Mouse (Mus musculus): ENCODE data around the gene Defb15. TPM values are rescaled to one million over a fixed set of nuclear protein-coding genes. Genes with fewer than 3 reads are reported as not detected.
"Not testable (repeated sequence)": the region's sequence is repeated elsewhere in the genome, so short reads cannot be mapped to it uniquely, and the experiment has no call there.

The Defb15 gene
- polyA plus RNA-seq, 1 experiment from 2014 or later: not detected

DNA sequence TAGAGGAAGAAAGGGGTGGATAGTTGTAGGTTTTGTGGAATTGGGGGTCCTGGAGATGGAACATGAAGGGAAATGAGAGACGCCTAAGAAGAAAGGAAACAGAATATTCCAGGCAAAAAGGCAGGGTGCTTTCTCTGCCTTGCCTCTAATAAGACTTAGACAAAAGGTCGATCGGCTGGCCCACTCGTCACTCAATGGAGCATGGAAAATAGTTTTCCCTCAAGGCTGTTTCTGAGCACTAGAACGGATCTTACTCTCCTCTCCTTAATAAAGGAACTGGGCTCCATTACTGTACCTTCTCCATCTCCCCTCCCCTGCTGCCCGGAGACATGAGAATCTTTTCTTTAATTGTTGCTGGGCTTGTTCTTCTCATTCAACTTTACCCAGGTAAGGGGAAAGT is 14.0 kb upstream of the Defb15 start, which contains the start of gene Defb13:
Gene Defb13 (plus strand): TSS at position 301 of the 400 bp plus-strand sequence.
- H3K4me3 ChIP-seq (ENCODE audit: low read depth, low read length): no peak within 1 kb of the TSS
- H3K9me3 ChIP-seq (ENCODE audit: control insufficient read depth, low read length): no peaks in the 10 kb centered on the region
- 82% methylated on average over 6 of the region's 6 CpGs for WGBS
- no peak within 1 kb of the TSS for H3K4me2 ChIP-seq (ENCODE audit: low read depth)
- DNase-seq (ENCODE audit: low spot score) (no peak), ATAC-seq (ENCODE audit: insufficient read depth, low FRiP score, low TSS enrichment) (no peak)
- no peaks in the 10 kb centered on the region for H3K27me3 ChIP-seq (ENCODE audit: control insufficient read depth, insufficient read depth, low read length)
- H3K9ac ChIP-seq (ENCODE audit: low read length): no peak within 1 kb of the TSS
- no peak within 1 kb of the TSS for H3K27ac ChIP-seq (ENCODE audit: low read depth, low read length)
- H3K4me1 ChIP-seq (ENCODE audit: control insufficient read depth, insufficient read depth, low read length): no peaks in the 10 kb centered on the region
- no peaks in the 10 kb centered on the region for H3K36me3 ChIP-seq (ENCODE audit: control insufficient read depth, insufficient read depth, low read length)

DNA sequence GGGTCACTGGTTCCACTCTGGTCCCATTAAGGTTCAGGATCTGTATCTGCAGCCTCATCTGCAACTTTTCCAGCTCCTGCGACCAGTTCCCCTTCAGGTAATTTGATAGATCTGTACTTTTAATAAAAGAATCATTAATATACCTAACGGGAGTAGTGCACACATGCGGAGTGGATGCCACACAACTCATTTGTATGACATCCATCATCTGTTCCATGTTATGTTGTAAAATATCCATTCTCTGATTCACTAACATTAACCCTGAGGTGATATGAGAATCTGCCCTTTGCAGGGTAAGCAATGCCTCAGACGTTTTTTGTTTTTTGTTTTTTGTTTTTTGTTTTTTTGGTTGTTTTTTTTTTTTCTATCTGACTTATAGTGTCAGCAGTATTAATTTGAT is 5.5 kb upstream of the Defb15 start, which contains the start of gene Defb35:
Gene Defb35 (plus strand): TSS at position 301 of the 400 bp plus-strand sequence.
- H3K4me3 ChIP-seq (ENCODE audit: low read depth, low read length); H3K9me3 ChIP-seq (ENCODE audit: control insufficient read depth, low read length); H3K9ac ChIP-seq (ENCODE audit: low read length); H3K36me3 ChIP-seq (ENCODE audit: control insufficient read depth, insufficient read depth, low read length); H3K4me1 ChIP-seq (ENCODE audit: control insufficient read depth, insufficient read depth, low read length); H3K4me2 ChIP-seq (ENCODE audit: low read depth); H3K27me3 ChIP-seq (ENCODE audit: control insufficient read depth, insufficient read depth, low read length); DNase-seq (ENCODE audit: low spot score); ATAC-seq (ENCODE audit: insufficient read depth, low FRiP score, low TSS enrichment); H3K27ac ChIP-seq (ENCODE audit: low read depth, low read length): not testable (repeated sequence)
- WGBS: 84% methylated on average over 4 of the region's 4 CpGs

DNA sequence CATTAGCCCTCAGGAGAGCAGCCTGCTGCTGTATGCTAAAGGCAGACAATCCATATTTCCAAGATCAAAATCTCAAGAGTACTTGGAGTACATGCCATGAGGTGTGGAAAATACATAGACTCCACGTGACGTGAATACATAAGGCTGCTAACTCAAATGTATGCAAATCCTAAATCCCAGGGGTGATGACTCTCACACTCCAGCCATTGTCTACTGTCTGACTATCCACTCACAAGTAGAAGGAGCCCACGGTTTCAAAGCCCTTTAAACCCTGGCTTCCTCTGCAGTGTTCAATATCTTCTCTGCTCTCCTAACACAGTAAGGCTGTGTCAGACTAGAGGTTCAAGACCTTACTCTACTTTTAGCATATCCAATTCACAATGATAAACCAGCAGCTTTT is 1.8 kb downstream of the Defb15 start:
- 87% methylated on average over 3 of the region's 3 CpGs for WGBS
- not testable (repeated sequence) for H3K9ac ChIP-seq (ENCODE audit: low read length); H3K27me3 ChIP-seq (ENCODE audit: control insufficient read depth, insufficient read depth, low read length); H3K4me3 ChIP-seq (ENCODE audit: low read depth, low read length); H3K9me3 ChIP-seq (ENCODE audit: control insufficient read depth, low read length); H3K4me1 ChIP-seq (ENCODE audit: control insufficient read depth, insufficient read depth, low read length); H3K36me3 ChIP-seq (ENCODE audit: control insufficient read depth, insufficient read depth, low read length); H3K27ac ChIP-seq (ENCODE audit: low read depth, low read length); ATAC-seq (ENCODE audit: insufficient read depth, low FRiP score, low TSS enrichment); H3K4me2 ChIP-seq (ENCODE audit: low read depth); DNase-seq (ENCODE audit: low spot score)

DNA sequence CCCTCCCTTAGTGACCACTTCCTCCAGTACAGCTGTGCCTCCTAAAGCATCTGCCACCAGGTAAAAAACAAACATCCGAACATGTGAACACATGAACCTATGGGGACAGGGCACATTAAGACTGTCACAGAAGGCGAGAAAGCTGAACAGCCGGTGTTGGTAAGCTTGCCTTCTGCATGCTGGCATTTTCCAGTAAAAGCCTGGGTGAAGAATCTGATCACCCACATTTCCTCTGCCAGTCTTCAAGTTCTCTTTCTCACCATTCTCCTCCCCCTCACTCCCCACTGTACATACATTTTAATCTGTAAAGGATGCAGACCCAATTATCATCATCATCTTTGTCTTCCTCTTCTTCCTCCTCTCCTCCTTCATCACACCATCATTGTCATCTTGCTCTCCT is 16.9 kb downstream of the Defb15 start:
- H3K9ac ChIP-seq (ENCODE audit: low read length): no peak overlapping the region
- no peaks in the 10 kb centered on the region for H3K9me3 ChIP-seq (ENCODE audit: control insufficient read depth, low read length)
- H3K4me3 ChIP-seq (ENCODE audit: low read depth, low read length): no peak overlapping the region
- ATAC-seq (ENCODE audit: insufficient read depth, low FRiP score, low TSS enrichment) (no peak), DNase-seq (ENCODE audit: low spot score) (no peak)
- no peak overlapping the region for H3K4me2 ChIP-seq (ENCODE audit: low read depth)
- H3K27ac ChIP-seq (ENCODE audit: low read depth, low read length): no peak overlapping the region
- H3K36me3 ChIP-seq (ENCODE audit: control insufficient read depth, insufficient read depth, low read length): no peaks in the 10 kb centered on the region
- no peaks in the 10 kb centered on the region for H3K4me1 ChIP-seq (ENCODE audit: control insufficient read depth, insufficient read depth, low read length)
- no peaks in the 10 kb centered on the region for H3K27me3 ChIP-seq (ENCODE audit: control insufficient read depth, insufficient read depth, low read length)
- WGBS: 96% methylated on average over 3 of the region's 3 CpGs

DNA sequence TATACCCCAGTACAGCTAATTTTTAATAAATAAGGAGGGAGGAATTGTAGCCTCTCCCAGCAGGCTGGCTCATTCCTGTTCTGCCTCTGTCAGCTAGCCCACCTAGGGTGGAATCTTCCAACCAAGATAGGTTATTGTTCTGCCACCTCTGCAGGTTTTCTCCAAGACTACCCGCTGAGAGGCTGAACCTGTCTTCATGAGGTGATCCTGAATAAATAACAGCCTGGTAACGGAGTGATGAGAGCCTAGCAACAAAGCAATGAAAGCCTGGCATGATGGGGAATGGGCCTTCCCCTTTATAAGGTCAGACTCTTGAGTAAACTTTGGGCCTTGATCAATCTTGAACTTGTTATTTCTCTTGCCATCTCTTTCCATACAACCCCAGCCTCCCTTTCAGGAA is 20.0 kb downstream of the Defb15 start:
- ATAC-seq (ENCODE audit: insufficient read depth, low FRiP score, low TSS enrichment) (no peak), DNase-seq (ENCODE audit: low spot score) (no peak)

DNA sequence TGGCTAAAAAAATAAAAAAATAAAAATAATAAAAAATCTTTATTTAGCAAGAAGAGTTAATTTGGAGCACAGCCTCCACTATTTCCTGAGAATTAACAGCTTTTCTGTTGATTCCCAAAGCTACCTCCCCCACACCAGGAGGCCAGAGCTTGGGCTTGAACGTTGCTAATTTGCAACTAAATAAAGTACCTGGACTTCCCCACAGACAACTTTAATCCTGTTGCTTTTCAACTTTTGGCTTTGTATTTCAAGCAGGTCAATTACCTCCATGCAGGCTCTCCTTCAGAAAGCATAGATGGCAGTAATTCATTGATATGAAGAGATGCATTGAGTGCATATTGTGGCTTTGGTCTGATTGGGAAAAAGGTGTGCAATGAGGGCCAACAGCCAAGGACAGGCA is 20.6 kb downstream of the Defb15 start:
- H3K4me2 ChIP-seq (ENCODE audit: low read depth): no peak overlapping the region
- no peaks in the 10 kb centered on the region for H3K4me1 ChIP-seq (ENCODE audit: control insufficient read depth, insufficient read depth, low read length)
- H3K4me3 ChIP-seq (ENCODE audit: low read depth, low read length): no peak overlapping the region
- no peaks in the 10 kb centered on the region for H3K9me3 ChIP-seq (ENCODE audit: control insufficient read depth, low read length)
- no peak overlapping the region for H3K27ac ChIP-seq (ENCODE audit: low read depth, low read length)
- H3K36me3 ChIP-seq (ENCODE audit: control insufficient read depth, insufficient read depth, low read length): no peaks in the 10 kb centered on the region
- no peak for DNase-seq (ENCODE audit: low spot score)
- H3K27me3 ChIP-seq (ENCODE audit: control insufficient read depth, insufficient read depth, low read length): no peaks in the 10 kb centered on the region
- no peak for ATAC-seq (ENCODE audit: insufficient read depth, low FRiP score, low TSS enrichment)
- 7% methylated on average over 1 of the region's 1 CpGs for WGBS
- H3K9ac ChIP-seq (ENCODE audit: low read length): no peak overlapping the region

More for the DNA sequence above, 20.0 kb downstream of the Defb15 start:
- no peaks in the 10 kb centered on the region for H3K9me3 ChIP-seq (ENCODE audit: control insufficient read depth, low read length)
- 17% methylated on average over 2 of the region's 2 CpGs for WGBS
- H3K4me1 ChIP-seq (ENCODE audit: control insufficient read depth, insufficient read depth, low read length): no peaks in the 10 kb centered on the region
- no peak overlapping the region for H3K27ac ChIP-seq (ENCODE audit: low read depth, low read length)
- H3K36me3 ChIP-seq (ENCODE audit: control insufficient read depth, insufficient read depth, low read length): no peaks in the 10 kb centered on the region
- H3K4me3 ChIP-seq (ENCODE audit: low read depth, low read length): no peak overlapping the region
- no peak overlapping the region for H3K4me2 ChIP-seq (ENCODE audit: low read depth)
- no peaks in the 10 kb centered on the region for H3K27me3 ChIP-seq (ENCODE audit: control insufficient read depth, insufficient read depth, low read length)
- no peak overlapping the region for H3K9ac ChIP-seq (ENCODE audit: low read length)

DNA sequence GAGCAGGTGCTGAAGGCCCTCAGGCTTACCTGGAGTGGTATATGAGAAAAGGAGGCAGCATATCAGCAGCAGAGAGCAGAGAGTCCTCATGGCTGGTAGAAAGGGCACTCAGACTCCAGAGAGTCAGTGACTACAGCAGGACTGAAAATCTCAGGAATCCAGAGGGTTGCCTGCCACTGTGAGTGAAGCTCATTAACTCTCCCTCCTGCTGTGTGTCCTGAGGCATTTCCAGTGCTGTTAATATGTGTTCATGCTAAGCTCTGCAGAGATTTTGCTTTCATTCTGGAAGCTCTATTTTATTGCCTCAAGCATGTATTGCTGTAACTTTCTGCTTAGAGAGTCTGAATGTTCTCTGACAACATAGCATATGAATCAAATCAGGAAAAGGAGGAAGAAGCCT is 26.2 kb downstream of the Defb15 start, which contains the start of gene Defb11:
Gene Defb11 (minus strand): TSS at position 123 of the 400 bp plus-strand sequence.
- not testable (repeated sequence) for H3K36me3 ChIP-seq (ENCODE audit: control insufficient read depth, insufficient read depth, low read length); DNase-seq (ENCODE audit: low spot score); ATAC-seq (ENCODE audit: insufficient read depth, low FRiP score, low TSS enrichment); H3K27me3 ChIP-seq (ENCODE audit: control insufficient read depth, insufficient read depth, low read length); H3K9me3 ChIP-seq (ENCODE audit: control insufficient read depth, low read length); H3K4me2 ChIP-seq (ENCODE audit: low read depth); H3K9ac ChIP-seq (ENCODE audit: low read length); H3K4me3 ChIP-seq (ENCODE audit: low read depth, low read length); H3K4me1 ChIP-seq (ENCODE audit: control insufficient read depth, insufficient read depth, low read length); H3K27ac ChIP-seq (ENCODE audit: low read depth, low read length)

DNA sequence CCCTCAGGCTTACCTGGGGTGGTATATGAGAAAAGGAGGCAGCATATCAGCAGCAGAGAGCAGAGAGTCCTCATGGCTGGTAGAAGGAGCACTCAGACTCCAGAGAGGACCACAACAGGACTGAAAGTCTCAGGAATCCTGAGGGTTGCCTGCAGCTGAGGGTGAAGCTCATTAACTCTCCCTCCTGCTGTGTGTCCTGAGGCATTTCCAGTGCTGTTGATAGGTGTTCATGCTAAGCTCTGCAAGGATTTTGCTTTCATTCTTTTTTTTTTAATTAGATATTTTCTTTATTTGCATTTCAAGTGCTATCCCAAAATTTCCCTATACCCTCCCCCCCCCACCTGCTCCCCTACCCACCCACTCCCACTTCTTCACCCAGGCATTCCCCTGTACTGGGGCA is 47.2 kb downstream of the Defb15 start, which contains the start of gene Defb9:
Gene Defb9 (minus strand): TSS at position 101 of the 400 bp plus-strand sequence.
- not testable (repeated sequence) for H3K4me2 ChIP-seq (ENCODE audit: low read depth); H3K9ac ChIP-seq (ENCODE audit: low read length); H3K36me3 ChIP-seq (ENCODE audit: control insufficient read depth, insufficient read depth, low read length); H3K27me3 ChIP-seq (ENCODE audit: control insufficient read depth, insufficient read depth, low read length); H3K27ac ChIP-seq (ENCODE audit: low read depth, low read length); ATAC-seq (ENCODE audit: insufficient read depth, low FRiP score, low TSS enrichment); H3K9me3 ChIP-seq (ENCODE audit: control insufficient read depth, low read length); H3K4me1 ChIP-seq (ENCODE audit: control insufficient read depth, insufficient read depth, low read length); H3K4me3 ChIP-seq (ENCODE audit: low read depth, low read length); DNase-seq (ENCODE audit: low spot score)

Measured in neural tube, embryonic 11.5 days (tissue).